Mouse (Mus musculus) gastrocnemius, postnatal 36 days (tissue): ENCODE results near the gene Gm44973. TPM values are rescaled to one million over a fixed set of nuclear protein-coding genes. Genes with fewer than 3 reads are reported as not detected.
"Not testable (repeated sequence)": the region's sequence is repeated elsewhere in the genome, so short reads cannot be mapped to it uniquely, and the experiment has no call there.

Source experiments
- DNase-seq, 2 experiments: peaks; one replicate each; pipeline ENCODE4 v3.0.0; 2022
- intact Hi-C: fragments of 180-260 bp; cut with DNase I; formaldehyde crosslinking; loops from one replicate; pipeline ENCODE4 v1.15.1; 2025
- total RNA-seq, 2 experiments: library from RNA; stranded (reverse); gene quantifications; 2 replicates each; pipeline ENCODE4 v1.2.3; 2021

The Gm44973 gene
- total RNA-seq, 2 experiments from 2014 or later: not detected

- DNase-seq: peak; percentile 95 to 98
- intact Hi-C loops: no loop called here
Measured at GRCm38 (mm10) chr7:5014251-5015117, 812 bp upstream of the Gm44973 start, which contains the start of the genes Zfp524 and Fiz1. TSS of gene Zfp524 (plus strand) at chr7:5014415. TSS of gene Fiz1 (minus strand) at chr7:5014697.

DNA sequence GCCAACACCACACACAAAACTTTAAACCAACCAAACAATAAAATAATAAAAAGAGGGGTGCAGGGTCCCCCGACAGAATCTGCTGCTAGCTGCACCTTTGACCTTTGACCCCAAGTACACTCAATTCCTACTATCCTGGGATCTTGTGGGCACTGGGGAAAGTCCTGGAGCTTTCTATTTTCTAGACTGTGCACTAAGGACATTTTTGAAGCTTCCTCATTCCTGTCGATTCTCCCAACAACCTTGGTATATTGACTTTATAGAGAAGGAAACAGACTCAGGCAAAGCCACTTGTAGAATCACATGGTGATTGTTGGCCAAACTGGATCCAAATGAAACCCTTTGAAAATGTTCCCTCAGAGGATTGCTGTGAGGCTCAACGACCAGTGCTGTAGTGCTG lies 761 bp downstream of the Gm44973 start:
- intact Hi-C loops: no loop called here
- DNase-seq: no peak

GRCm38 (mm10) chr7:5016920-5017319 lies 1.6 kb downstream of the Gm44973 start:
- no peak for DNase-seq
- intact Hi-C loops: no loop called here

DNA sequence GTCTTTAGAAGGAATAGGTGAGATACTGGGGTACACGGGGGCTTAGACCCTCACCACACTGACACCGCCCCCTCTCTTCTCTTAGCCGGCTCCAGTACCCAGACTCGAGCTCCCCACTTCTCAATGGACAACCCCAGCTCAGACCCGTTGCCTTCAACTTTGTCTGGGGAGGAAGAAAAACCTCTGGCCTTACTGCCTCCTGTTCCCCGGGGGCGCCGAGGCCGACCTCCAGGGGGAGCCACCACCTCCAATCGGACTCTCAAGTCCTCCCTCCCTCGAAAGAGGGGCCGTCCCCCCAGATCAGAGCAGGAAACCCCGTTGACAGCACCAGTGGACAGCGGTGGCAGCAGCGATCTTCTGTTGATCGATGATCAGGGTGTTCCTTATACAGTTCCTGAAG lies 2.1 kb downstream of the Gm44973 start:
- intact Hi-C loops: no loop called here
- DNase-seq: no peak

DNA sequence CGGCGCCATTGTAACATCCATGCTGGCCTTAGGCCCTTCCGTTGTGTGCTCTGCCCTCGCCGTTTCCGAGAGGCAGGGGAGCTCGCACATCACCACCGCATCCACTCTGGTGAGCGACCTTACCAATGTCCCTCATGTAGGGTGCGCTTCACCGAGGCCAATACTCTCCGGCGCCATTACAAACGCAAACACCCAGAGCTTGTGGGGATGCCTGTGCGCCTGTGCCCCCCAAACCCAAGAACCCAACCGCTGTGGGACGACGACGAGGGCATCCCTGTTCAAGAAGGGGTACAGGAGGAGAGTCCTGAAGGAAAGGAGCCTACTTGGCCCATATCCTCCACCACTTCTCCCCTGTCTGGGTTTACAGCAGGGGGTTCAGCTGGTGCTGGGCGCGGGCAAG lies 2.6 kb downstream of the Gm44973 start:
- intact Hi-C loops: no loop called here
- DNase-seq: no peak

GRCm38 (mm10) chr7:5019576-5019975 lies 4.3 kb downstream of the Gm44973 start:
- intact Hi-C loops, DNase-seq: not testable (repeated sequence)

DNA sequence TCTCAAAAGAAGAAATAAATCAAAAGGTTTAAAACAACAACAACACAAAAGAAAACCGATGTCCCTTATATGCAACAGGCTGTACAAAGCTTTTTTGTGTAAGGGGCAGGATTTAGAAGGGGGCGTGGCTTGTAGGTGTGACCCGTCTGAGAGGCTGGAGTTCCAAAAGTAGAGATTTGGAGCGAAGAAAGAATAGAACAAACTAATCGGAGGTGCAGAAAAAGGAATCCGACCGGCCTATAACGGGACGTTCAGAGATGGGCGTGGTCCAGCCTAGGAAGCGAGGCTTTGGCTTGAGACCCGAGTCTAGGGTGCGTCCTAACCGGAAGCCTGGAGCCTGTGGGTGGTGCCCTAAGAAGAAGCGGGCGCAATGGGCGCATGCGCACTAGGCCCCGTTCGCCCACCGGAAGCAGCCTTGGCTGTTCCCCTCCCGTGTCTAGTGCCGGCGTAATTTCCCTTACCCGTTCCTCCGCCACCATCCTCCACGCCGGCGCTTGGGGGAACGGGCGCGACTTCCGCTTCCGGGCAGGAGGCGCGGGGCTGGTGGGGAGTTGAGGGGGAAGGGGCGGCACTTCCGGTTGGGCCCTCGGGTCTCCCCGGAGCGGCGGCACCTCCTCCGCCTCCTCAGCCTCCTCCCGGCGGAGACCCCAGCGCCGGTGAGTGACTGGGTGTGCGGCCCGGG lies 4.8 kb downstream of the Gm44973 start, which contains the start of the genes Zfp865 and Ccdc106:
Gene Zfp865 (plus strand): TSS at position 377 of the 682 bp plus-strand sequence.
Gene Ccdc106 (plus strand): TSS at position 554 of the 682 bp plus-strand sequence.
- DNase-seq: peak; percentile 99
- intact Hi-C loops: no loop called here

GRCm38 (mm10) chr7:5020685-5021084 lies 5.4 kb downstream of the Gm44973 start:
- intact Hi-C loops: no loop called here
- DNase-seq: no peak

- intact Hi-C loops: no loop called here
- DNase-seq: no peak
Measured at GRCm38 (mm10) chr7:5021197-5021596, 5.9 kb downstream of the Gm44973 start.

DNA sequence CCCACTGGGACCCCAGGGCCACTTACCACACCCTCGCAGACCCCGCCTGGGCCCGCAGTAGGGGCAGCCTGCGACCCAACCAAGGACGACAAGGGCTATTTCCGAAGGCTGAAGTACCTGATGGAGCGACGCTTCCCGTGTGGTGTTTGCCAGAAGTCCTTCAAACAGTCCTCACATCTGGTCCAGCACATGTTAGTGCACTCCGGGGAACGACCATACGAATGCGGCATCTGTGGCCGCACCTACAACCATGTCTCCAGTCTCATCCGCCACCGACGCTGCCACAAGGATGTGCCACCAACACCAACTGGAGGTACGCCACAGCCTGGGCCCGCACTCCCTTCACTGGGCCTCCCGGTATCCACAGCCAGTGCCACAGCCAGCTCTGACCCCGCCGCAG lies 14.2 kb downstream of the Gm44973 start:
- intact Hi-C loops: no loop called here
- DNase-seq: no peak

DNA sequence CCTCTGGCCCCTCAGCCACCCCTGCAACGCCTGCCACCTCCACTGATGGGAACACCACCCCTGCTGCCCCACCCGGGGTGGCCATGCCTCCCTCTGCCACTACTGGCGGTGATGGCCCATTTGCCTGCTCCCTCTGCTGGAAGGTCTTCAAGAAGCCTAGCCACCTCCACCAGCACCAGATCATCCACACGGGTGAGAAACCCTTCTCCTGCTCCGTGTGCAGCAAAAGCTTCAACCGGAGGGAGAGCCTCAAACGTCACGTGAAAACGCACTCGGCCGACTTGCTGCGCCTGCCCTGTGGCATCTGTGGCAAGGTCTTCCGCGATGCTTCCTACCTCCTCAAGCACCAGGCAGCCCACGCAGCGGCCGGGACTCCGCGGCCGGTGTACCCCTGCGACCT lies 14.7 kb downstream of the Gm44973 start:
- intact Hi-C loops: no loop called here
- no peak for DNase-seq

DNA sequence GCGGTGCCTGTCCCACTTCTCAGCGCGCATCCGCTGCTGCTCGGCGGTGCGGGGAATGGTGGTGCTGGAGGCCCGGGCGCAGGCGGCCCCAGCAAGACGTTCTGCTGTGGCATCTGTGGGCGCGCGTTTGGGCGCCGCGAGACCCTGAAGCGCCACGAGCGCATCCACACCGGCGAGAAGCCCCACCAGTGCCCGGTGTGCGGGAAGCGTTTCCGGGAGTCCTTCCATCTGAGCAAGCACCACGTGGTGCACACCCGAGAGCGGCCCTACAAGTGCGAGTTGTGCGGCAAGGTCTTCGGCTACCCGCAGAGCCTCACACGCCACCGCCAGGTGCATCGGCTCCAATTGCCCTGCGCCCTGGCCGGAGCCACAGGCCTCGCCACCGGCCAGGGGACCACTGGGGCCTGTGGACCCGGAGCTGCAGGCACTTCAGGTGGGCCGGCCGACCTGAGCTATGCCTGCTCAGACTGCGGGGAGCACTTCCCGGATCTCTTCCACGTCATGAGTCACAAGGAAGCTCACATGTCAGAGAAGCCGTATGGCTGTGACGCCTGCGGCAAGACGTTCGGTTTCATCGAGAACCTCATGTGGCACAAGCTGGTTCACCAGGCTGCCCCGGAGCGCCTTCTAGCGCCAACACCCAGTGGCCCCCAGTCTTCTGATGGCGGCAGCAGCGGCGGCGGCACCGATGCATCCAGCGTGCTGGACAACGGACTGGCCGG lies 15.4 kb downstream of the Gm44973 start:
- intact Hi-C loops: no loop called here
- DNase-seq: no peak

- DNase-seq: no peak
- intact Hi-C loops: no loop called here
Measured at GRCm38 (mm10) chr7:5031496-5031895, 16.2 kb downstream of the Gm44973 start.

GRCm38 (mm10) chr7:5033818-5034217 lies 18.5 kb downstream of the Gm44973 start, which contains the start of gene 4632433K11Rik:
TSS of gene 4632433K11Rik (plus strand) at chr7:5034118.
- DNase-seq: no peak
- intact Hi-C loops: no loop called here

GRCm38 (mm10) chr7:5035628-5036027 lies 20.3 kb downstream of the Gm44973 start:
- intact Hi-C loops: no loop called here
- DNase-seq: no peak

- intact Hi-C loops: no loop called here
- DNase-seq: no peak
Measured at GRCm38 (mm10) chr7:5036136-5036535, 20.8 kb downstream of the Gm44973 start.

- DNase-seq: no peak
- intact Hi-C loops: no loop called here
Measured at GRCm38 (mm10) chr7:5037026-5037425, 21.7 kb downstream of the Gm44973 start.

DNA sequence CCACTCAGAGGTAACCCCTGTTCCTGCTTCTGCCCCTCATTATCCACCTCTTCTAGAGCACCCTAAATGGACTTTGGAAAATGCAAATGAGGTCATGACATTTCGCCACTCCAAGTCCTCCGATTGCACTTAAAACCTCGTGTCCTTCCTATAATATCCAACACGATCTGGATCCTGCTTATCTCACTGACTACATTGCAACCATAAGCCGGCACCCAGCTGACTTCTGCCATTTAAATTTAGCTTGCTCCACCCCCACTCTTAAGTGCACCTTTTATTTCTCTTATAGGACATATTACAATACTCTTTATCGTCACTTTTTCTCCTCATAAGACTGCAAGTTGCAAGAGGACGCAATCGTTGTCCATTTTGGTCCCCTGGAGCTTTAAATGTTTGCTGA lies 22.2 kb downstream of the Gm44973 start:
- intact Hi-C loops: no loop called here
- no peak for DNase-seq

DNA sequence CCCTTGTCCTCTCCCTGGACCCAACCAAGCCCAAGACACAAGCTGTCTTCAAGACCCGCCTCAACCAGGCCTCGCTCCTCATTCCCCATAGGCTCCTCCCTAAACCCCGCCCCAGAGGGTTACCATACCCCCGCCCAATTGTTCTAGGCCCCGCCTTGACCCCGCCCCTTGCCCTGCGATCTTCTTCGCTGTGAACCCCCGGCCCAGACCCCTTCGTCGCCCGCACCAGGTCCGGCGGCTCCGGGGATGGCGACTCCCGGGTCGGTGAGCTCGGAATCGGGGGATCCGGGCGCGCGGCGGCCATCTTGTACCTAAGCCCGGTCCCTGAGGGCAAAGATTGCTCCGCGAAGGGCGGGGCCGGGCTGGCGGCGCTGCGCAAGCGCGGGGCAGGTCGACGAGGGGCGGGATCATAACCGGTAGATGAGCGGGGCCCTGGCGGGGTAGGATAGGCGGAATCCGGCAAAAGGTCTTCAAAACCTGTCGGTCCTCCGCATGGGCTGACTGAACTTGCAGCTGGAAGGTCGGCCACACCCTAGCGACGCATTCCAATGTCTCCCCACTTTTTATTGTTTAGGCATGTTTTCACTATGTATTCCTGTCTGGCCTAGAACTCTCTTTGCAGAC lies 22.9 kb downstream of the Gm44973 start, which contains the start of gene Zfp784:
Gene Zfp784 (minus strand): TSS at position 338 of the 624 bp plus-strand sequence.
- peak; percentile 90 to 95 for DNase-seq
- intact Hi-C loops: loop anchor here (2.0 kb wide), 1 partner anchor 21 kb away; no protein-coding TSS in a partner anchor

- no peak for DNase-seq
- intact Hi-C loops: loop anchor here (2.0 kb wide), 1 partner anchor 20 kb away; no protein-coding TSS in a partner anchor
Measured at GRCm38 (mm10) chr7:5038940-5039339, 23.6 kb downstream of the Gm44973 start.
